Mouse (Mus musculus) heart, postnatal 4 days (tissue): ENCODE data around the gene Zdhhc9. TPM values are rescaled to one million over a fixed set of nuclear protein-coding genes. Genes with fewer than 3 reads are reported as not detected.

ENCODE experiments used
- DNase-seq: peaks from one replicate; pipeline ENCODE4 v3.0.0; 2021
- total RNA-seq, 2 experiments: library from RNA; stranded (reverse); gene quantifications; 2 replicates each; pipeline ENCODE4 v1.2.3; 2021

The Zdhhc9 gene
- total RNA-seq, 2 experiments from 2014 or later, result 26.7 to 30.8 TPM

GRCm38 (mm10) chrX:48126903-48127476, 81.7 kb downstream of the Zdhhc9 start:
- DNase-seq, result no peak

GRCm38 (mm10) chrX:48124132-48125071, 84.3 kb downstream of the Zdhhc9 start:
- peak; percentile 78 for DNase-seq

Other genes with a start within 250 kb of the Zdhhc9 start
- gene Apln, start 174.0 kb downstream of the Zdhhc9 start, total RNA-seq, result 10 to 100 TPM; 41.9 to 43.9 TPM
- gene Xpnpep2, start 100.2 kb downstream of the Zdhhc9 start, total RNA-seq, result 1 to 10 TPM; 1.1 to 1.3 TPM
- gene Sash3, start 62.4 kb downstream of the Zdhhc9 start, total RNA-seq, result 1 to 10 TPM in 1 of 2 experiments, under 1 TPM in 1; 0.52 to 1.1 TPM
- gene Utp14a, start 48.0 kb upstream of the Zdhhc9 start, total RNA-seq, result 10 to 100 TPM; 14.4 to 20.6 TPM
- 10 to 100 TPM; 10.2 to 11.4 TPM for gene Bcorl1, start 132.5 kb upstream of the Zdhhc9 start, total RNA-seq